Mouse (Mus musculus) retina, embryonic 14.5 days (tissue): ENCODE measurements around the gene Mapkbp1.
A peak's percentile ranks its signal among the peaks of the same experiment; 100 is the strongest.

ENCODE experiments used
- DNase-seq: peaks from one replicate; pipeline ENCODE4 v3.0.0-alpha.2; 2015; ENCODE audit warnings: low spot score

Gene Mapkbp1

DNA sequence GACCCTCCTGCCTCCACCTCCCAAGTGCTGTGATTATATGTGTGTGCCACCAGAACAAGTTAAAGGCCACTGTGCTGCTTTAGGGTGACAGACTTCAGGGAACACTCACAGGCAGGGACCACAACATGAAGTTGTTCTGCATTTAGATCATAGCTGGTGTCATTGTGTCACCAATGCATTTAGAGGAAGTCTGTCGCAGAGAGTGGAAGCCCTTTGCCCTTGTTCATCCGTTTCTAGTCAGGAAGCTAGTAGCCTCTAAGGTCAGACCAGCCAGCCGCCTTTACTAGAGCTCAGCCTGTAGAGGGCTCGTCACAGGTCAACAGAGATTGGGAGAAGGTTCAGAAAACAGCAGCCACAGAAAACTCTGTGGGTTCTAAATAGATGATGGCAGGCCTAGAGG, 36.2 kb downstream of the Mapkbp1 start:
- no peak for DNase-seq

DNA sequence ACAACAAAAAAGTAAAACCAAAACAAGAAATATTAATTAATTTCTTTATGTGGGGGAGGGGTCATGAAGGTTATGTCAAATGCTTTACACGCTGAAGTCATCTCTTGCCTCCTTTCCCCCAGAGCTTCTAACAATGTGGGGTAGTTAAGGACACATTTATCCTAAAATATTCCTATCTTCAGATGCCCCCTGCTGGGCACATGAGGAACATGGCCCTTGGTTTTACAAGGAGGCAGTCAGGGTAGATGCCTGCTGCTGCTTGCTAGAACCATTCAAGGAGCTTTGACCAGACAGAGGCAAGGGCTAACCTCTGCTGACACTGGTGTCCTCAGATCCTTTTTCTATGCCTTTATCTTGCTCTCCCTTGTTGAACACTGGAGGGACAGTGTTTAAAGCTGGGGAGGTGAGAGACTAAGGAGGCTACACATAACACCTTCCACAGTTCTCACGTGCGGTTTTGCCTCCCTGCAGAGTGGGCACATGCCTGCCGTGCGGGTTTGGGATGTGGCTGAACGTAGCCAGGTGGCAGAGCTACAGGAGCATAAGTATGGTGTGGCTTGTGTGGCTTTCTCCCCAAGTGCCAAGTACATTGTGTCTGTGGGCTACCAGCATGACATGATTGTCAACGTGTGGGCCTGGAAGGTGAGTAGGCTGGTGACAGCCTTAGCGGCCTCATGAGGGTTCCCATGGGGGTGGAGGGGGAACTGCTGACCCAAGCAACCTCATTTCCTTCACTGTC, 39.1 kb downstream of the Mapkbp1 start:
- peak; percentile 77 for DNase-seq

DNA sequence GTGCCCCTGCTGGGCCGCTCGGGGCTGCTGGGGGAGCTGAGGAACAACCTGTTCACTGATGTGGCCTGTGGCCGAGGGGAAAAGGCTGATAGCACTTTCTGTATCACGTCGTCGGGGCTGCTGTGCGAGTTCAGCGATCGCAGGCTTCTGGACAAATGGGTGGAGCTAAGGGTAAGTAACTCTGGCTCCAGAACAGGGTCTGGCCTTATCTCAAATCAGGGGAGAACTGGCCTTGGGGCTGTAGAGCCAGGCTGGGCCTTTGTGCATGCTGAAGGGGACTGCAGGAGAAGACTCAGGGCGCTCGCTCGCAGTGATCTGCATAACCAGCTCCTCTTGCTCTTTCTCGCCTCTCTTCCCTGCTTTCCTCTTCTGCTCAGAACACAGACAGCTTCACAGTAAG, 40.4 kb downstream of the Mapkbp1 start:
- no peak for DNase-seq

DNA sequence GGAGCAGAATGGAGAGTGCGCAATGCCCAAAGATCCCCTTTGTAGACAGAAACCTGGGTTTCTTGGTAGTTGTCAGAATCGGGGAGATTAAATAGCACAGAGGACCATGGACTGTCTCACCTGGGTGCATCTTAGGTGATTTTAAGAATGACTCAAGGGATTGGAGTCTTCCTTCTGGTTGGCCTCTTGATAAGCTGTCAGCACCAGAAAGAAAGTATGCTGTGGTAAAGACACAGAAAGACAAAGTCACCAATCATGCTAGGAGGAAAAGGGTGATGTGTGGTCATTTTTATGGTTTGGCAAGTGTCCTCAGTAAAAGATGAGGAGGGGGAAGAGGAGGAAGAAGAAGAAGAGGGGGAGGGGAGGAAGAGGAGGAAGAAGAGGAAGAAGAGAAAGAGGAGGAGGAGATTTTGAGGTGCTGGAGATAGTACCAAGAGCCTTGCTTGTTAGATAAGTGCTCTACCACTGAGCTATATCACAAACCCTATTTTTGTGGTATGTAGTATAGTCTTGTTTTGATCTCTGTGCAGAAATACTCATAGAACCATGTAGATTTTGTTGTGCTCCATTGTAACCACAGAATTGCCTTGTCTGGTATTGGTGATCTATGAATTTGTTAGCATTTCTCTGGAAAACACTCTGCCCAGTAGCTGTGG, 41.5 kb downstream of the Mapkbp1 start:
- no peak for DNase-seq

DNA sequence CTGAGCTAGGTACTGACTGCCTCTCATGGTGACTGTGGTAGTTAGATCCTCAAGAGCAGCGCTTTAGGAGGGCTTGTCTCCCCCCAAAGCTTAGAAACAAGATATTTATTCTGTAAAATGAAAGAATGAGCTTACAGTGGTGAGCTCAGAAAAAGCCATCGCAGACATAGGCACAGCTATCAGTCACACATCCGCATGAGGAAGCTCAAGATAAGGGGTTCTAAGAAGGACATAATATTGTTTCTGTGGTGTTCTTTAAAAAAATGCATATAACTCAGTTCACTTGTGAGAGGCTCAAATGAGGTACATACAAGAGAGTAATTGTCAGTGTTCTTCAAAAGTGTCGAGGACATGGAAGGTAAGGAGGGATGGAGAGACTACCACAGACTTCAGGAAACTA, 43.4 kb downstream of the Mapkbp1 start:
- no peak for DNase-seq

DNA sequence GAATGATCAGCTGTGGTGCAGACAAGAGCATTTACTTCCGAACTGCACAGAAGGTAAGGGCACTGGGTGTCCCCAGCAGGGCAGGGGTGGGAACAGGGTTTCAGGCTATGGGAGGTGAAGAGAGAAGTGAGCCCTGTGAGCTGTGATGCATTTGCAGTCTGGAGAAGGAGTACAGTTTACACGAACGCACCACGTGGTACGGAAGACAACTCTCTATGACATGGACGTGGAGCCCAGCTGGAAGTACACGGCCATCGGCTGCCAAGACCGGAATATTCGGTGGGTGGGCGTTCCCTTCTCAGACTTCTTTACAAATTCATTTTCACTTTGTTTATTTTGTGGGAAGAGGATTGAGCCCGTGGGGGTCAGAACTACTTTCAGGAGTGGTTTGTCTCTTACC, 45.1 kb downstream of the Mapkbp1 start:
- DNase-seq, result no peak

DNA sequence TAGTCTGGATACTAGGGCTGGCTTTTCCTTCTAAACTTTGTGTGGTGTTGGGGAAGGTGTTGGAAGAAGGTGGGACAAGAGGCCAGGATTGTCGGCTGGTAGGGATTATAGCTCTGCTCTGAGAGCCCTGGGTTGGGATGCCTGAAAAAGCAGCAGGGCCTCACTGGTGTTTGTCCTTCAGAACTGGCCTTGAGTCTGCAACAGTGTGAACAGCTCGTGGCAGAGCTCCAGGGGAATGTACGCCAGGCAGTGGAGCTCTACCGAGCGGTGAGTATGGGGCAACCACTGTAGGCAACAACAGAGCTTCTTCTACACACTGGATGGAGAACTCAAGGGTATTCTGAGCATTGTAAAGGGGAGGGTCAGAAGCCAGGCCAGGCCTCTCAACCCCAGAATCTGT, 51.8 kb downstream of the Mapkbp1 start:
- DNase-seq, result no peak

DNA sequence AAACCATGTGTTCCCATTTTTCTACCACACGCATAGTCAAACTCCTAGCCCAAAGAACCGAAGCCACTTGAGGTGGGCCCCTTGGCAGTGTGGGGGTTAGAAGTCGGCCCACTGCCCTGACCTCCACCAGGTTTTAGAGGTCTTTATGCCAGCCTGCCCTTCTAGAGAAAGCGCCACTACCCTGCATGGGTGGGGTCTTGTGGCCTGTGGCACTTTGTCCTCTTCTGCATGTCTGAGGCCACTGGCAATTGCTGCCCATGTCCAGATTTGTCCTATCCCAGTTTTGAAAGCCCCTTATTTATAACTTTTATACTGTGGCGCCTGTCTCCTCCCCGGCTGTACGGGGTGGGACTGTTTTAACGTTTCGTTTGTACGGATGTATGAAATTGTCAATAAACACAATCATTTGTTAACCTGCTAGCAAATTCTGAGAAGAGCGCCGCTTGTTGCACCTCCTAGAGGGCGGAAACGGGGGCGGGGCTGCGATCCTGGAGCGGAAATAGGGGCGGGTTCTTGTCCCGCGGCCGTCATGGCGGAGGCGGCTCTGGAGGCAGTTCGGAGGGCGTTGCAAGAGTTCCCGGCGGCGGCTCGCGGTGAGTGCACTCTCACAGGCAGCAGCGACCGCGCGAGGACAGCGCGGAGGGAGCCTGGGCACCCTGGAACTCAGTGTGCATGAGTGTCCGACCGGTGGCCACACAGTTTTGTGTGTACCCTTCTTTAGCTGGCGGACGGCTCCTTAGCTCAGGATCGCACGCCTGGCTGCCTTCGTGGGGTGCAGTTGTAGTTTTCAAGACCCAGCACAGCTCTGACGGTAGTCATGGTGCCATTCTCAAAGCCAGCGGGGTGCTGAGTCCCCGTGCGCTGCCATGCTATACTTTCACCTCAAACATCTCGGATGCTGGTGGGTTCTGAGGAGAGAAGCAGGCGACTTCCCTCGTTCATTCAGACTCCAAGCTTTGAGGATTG, 54.8 kb downstream of the Mapkbp1 start, which contains the start of the genes Jmjd7 and Gm28042:
TSS of gene Jmjd7 (plus strand) at position 500 of the 966 bp plus-strand sequence.
TSS of gene Gm28042 (plus strand) at position 510 of the 966 bp plus-strand sequence.
- peak; percentile 89 for DNase-seq

DNA sequence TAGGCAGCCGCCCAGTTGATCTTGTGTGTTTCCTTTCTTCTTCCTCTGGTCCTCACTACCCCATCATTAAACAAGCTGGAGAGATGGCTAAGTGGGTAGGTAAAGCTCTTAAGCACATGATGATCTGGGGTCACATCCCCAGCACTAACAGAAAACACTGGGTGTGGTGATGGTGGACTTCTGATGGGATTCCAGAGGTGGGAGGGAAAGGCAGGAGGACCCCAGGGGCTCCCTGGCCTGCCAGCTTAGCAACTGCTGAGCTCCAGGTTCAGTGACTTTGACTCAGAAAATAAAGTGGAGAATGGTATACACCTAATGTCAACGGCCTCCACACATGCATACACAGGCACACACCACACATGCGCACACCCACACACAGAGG, 55.4 kb downstream of the Mapkbp1 start:
- DNase-seq, result peak; percentile 22

DNA sequence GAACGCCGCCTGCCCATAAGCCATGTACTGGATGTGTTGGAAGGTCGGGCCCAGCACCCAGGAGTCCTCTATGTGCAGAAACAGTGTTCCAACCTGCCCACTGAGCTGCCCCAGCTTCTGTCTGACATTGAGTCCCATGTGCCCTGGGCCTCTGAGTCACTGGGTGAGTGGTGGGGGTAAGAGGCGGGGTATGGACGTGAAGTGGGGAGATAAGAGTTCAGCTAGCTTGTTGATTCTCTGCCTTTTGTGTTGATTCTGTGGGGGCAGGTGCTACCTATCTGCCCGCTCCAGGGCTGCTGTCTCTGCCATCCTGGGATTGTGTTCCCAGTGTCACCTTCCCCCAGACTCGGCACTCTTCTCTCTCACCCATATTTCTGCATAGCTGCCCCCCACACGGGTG, 57.9 kb downstream of the Mapkbp1 start:
- no peak for DNase-seq

DNA sequence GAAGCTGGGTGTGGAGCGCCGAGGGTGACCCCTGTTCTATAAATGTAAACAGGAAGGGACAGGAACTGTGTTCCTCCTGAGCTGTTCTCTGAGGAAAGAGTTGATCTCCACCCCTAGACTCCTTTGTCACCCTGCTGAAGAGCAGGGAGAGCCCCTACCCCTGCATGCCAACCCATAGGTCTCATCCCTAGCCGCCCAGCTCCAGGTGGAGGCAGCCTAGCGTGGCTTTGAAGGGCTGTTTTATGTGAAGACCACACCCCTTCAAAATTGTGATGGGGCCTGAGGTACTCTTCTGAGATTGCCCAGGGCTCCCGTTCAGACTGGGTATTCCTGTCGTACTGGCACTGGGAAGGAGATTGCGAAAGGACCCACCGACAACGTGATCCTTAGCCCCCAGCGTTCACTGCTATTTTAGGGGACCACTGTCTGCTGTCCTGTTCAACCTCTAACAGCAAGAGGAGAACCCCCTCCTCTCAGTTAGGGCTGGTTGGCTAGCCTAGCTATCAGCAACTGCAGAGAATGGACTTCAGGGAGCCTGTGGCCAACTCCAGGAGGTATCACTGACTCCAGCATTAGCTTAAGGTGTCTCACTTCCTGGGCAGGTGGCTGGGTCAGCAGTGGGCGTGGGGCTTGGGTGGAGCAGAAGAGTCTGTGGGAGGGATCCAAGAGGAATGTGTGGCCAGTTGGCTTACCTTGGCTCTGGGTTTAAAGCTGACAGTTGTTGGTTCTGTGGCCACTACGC, 60.4 kb downstream of the Mapkbp1 start, which contains the start of gene Pla2g4b:
TSS of gene Pla2g4b (plus strand) at position 692 of the 742 bp plus-strand sequence.
- DNase-seq, result no peak

DNA sequence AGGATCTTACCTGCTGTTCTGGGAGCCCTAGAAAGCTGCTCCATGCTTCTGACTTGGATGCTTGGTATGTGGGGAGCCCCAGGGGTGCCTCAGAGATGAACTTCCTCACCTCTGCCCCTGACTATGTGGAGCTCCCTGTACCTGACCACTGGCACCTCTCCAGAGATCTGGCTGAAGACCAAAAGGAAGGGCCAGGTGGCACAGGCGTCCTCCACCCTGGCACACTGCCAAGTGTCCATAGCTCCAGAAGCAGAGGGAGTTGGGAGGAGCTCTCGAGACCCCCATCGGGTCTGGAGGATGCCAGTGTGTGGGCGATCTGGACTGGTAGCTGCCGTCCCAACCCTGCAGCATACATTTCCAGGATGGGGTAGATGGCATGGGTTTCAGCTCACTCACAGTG, 61.2 kb downstream of the Mapkbp1 start:
- DNase-seq, result no peak

DNA sequence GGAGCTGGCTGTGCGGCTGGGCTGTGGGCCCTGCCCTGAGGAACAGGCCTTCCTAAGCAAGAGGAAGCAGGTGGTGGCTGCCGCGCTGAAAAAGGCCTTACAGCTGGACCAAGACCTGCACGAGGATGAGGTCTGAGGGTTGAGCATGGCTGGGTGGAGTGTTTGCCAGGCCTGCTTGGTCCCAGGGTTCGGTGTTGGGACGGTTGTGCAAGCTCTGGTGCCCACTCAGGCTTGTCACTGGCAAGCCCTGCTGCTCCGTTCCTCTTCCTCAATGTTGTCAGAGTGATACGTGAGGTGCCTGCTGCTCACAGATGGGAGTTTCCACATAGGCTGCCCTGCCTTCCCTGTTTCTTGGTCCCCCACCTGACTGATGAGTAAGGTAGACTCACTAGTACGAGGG, 65.2 kb downstream of the Mapkbp1 start:
- DNase-seq, result no peak

DNA sequence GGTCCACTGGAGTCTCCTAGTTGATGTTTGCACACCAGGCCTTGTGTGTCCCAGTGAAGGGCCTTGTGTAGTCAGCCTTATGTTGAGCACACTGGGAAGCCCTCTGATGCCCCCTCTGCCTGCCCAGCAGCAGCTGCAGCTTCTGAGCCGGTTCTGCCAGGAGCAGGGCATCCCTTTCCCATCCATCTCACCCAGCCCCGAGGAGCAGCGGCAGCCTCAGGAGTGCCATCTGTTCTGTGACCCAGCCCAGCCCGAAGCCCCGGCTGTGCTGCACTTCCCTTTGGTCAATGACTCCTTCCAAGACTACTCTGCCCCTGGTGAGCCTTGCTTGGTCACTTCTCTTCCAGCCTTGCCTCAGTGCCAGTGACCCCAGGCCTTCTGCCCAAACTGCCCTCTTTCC, 68.5 kb downstream of the Mapkbp1 start:
- DNase-seq, result no peak

DNA sequence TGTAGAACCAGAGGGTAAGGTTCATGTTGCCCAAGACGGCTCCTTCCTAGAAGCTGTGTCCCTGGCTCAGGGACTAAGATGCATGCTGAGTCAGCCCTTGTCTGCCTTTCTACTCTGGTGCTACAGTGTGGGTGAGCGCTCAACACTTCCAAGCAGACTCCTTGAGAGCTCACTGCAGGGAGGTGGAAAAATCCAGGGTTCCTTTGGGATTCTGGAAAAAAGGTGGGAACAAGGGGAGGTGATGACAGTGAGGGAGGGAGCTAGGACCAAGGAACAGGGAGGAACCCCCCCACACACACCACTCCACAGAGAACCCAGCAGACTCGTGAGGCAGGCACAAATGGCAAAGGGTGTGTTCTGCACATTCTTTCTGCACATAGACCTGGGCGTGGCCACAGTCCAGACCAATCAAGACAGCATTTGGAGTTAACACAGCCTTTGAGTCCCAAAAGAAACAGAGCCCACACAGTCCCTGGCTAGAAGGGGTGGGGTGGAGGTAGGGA, 71.7 kb downstream of the Mapkbp1 start:
- DNase-seq, result no peak

DNA sequence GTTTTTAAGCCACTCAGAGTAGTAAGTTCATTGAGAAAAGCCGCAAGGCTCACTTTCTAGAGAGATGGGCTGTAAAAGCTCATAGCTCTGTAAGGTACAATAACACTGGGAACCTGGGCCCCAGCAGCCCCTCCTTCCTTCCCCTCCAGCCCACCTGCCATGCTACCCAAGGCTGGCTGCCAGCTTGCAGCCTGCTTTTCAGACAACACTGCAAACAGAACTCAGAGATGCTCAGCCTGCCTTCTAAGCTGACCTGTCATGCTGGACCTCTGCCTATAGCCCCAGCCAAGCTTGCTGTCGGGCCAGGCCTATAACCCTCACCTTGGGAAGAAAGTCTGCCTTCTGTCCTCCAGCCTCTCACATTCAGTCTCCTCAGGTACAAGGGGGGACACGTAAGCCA, 72.2 kb downstream of the Mapkbp1 start:
- DNase-seq, result no peak

DNA sequence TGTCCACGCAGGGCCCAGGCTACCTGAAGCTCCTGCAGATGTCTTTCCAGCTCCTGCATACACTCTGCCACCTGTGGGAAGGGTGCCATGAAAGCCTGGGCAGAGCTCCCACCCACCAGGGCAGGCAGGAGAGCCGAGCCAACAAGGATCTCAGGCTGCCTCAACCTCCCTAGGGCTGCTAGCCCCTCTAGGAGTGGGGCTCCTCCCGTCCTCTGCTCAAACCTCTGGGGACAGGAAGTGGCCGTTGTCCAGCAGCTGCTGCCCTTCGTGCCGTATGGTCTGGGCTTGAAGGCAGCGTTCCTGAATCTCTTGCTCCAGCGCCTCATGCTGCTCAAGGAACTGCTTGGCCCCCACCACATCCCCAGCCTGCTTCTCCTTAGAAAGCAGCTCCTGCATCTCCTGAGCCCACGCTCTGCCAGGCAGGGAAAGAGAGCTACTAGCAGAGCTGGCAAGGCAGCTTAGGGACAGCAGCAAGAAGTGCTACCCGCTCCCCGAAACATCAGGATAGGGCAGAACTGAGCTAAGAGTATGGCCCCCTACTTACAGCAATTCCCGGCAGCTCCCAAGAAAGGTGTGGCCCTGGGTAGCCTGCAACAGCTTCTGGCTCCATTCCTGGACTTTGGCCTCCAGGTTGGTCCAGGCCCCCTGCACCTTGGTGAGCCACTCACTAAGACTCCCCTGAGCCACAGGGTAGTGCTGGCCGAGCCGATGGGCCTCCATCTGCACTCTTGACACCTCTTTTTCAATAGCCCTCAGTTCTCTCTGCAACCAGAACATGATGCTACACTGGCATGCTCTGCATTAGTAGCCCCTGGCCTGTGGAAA, 74.2 kb downstream of the Mapkbp1 start:
- DNase-seq, result no peak

DNA sequence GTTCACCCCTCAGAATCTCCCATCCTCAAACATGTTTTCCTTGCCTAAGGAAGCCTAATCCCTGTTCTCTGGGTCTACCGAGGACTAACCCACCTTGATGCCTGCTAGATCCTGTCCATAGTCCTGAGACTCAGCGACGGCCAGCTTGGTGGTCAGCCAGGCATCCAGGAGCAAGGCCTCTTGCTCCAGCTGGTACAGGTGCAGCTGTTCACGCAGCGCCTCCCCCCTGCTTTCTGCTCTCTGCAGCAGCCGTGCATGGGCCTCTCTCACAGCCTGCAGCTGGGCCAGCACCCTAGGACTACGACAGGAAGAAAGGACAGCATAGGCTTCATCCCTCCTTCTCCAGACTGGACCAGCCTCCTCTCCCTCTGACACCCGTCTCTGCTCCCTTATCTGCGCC, 75.7 kb downstream of the Mapkbp1 start:
- no peak for DNase-seq

DNA sequence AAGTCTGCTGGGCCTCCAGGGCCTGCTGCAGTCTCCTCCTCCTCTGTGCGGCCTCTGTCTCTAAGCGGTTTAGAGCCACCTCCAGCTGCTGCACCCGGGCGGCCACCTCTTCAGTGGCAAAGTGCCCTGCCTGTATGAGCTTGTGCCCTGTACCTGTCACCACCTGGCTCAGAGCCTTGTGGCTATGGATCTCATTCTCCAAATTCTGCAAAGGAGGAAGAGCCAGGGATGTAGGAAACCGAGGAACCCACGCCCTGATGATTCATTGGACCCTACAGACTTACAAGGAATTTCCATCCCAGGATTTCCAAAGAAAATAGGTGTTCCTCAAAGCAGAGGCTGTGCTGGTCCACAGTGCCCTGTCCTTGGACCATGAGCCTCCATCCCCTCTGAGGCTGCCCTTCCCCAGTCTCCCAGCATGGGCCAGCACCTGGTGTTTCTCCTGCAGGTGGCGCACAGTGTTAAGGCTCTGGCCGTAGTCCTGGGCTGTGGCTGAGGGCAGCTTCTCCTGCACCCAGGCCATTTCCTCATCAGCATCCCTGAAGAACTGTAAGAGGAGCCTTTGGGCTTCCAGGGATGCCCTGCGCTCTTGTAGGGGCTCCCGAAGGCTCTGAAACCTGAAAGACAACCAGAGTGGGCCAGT, 77.3 kb downstream of the Mapkbp1 start:
- DNase-seq, result peak; percentile 63

DNA sequence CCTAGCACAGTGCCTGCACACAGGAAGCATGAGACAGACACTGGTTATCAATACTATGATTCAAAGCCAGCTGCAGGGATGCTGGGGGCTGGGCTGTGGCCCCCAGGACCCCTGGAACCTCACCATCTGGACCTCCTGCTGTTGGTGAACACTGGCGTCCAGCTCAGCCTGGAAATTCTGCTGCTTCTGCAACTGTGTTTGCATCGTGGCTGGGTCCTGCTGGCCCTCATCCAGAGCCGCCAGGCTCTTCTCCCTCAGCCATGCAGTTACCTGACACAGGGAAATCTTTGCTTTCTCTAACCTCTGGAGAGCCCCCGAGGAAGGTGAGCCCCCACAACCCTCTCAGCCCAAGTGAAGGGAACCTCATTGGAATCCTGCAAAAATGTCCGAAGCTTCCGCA, 78.9 kb downstream of the Mapkbp1 start:
- no peak for DNase-seq
